Mouse (Mus musculus) cerebellum, adult (tissue): ENCODE data around the gene Cacna2d4.
"Not testable (repeated sequence)": the region's sequence is repeated elsewhere in the genome, so short reads cannot be mapped to it uniquely, and the experiment has no call there.

Source experiments
- ATAC-seq: cut with Nextera tagmentation; 2 replicates; pipeline ENCODE4 v1.9.2; 2017; ENCODE audit warnings: mild to moderate bottlenecking, moderate library complexity, mixed read lengths; ENCODE audit not compliant: insufficient number of reproducible peaks, low FRiP score, low TSS enrichment

The Cacna2d4 gene

DNA sequence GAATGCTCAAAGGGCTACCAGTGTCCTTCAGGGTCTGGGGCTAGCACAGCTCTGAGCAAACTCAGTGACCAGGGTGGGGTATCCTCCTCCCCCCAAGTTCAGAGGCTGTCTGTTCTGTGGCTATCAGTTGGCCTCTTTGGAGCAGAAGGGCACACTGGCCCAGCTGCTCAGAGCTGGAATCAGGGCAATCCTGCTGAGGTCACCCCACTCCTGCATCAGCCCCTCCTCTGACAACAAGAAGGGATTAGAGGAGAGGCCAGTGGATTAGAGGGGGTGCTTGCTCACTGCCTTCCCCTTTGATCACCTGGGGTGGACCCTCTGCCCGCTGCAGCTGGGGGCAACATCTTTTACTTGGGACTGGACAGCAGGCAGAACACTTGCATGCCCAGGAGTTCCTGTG lies at the start of gene Cacna2d4:
Gene Cacna2d4, plus strand, starts transcription at position 286 of the 400 bp plus-strand sequence.
- ATAC-seq = no peak

DNA sequence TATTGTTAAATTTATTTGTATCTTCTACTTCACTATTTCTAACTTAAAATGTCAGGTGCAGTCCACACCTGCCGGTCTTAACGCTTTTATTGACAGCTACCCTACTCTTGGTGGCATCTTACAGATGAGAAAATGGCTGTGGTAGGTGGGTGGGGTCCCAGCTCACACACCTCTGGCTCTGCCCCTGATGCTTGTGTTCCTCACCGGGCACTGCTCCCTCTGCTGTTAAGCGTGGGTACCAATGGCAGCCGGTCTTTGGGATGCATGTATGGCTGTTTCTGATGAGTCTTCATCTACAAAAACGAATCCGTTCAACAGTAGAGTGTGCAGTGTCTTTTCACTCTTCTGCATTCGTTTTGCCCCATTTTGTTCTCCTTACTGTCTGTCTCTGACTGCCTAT lies 49.7 kb upstream of the Cacna2d4 start:
- ATAC-seq = no peak

DNA sequence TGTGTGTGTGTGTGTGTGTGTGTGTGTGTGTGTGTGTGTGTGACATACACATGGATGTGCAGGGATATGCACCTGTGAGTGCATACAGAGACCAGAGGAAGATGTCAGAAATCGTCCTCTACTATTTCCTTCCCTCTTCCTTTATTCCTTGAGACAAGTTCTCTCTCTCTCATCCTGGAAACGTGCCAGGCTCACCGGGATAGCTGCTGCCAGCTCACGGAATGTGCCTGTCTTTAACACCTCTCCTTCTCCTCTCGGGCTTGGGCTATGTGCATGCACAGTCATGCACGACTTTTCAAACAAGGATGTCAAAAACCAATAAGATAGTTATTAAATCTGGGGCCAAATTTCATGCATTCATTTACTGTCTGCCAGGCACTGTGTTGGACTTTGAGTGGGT lies 48.7 kb upstream of the Cacna2d4 start:
- ATAC-seq = no peak

DNA sequence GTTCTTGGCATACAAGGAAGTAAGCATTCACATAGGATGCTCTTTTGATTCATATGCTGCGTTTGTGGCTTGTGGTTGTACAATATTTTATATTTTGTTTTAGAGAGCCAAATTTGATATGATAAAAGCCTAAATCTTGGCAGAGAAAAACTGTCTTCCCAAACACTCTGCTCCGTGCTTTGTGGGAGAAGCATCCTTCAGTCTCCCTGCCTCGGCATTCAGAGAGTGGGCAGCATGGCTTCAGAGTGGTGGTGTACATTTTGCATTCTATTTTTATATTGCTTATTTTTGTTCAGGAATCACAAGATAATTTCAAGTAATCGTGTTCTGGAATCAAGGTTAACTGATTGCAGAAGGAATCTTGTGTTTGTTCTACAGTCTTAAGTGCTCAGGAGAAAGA lies 44.8 kb upstream of the Cacna2d4 start:
- no peak for ATAC-seq

DNA sequence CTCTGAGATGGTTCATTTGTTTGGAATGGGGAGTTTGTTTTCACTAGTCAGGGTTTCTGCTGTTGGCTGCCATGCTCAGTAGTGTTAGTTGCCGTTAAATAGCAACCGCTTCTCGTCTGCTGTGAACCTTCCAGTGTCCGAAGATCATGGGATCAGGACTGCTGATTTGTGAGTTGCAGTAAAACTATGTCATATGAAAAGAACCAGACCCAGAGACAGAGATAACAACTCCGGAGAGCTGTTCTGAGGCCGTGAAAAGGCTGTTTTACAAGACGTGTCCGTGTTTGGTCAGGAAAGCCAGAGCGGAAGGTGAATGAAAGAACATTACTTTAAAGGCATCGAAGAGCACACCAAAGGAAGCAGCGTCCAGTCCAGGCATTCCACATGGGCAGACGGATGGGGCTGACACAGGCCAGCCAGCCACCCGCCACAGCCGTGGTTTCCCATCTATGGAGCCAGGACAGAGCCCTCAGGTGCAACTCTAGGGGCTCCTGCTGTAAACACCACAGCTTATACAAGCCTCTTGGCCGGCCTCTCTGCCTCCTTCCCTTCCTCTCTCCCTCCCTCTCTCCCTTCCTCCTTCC lies 42.7 kb upstream of the Cacna2d4 start:
- no peak for ATAC-seq

DNA sequence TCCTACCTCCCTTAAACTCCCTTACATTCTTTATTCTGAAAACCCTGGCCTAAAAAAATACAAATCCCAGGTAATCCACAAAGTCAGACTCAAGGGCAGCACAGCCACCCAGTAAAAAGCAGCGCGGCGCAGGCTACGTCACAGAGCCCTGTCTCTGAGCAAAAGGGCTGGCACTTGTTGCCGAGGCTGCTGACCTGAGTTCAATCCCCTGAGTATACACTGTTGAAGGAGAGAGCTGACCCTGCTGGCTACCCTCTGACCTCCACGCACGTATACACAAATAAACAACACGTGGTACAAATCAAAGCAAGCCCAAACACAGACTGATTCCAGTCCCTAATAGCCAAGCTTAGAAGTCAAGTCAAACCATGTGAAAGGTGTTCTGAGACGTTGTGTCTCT lies 42.2 kb upstream of the Cacna2d4 start:
- ATAC-seq = no peak

DNA sequence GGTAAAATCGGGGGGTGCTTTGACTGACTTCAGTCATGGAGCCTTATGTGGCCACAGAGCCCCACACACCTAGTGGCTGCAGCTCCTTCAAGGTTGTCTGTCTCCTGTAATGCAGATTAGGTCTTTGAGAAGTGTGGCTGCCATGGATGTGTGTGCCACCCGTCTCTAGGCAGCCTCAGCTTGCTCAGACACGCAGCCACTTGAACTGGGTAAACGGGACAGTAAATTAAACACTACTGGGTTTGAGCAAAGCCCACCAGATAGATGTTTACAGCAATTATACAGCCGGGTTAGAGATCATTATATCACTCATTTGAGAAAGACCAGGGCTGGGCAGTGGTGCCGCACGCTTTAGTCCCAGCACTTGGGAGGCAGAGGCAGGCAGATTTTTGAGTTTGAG lies 41.7 kb upstream of the Cacna2d4 start:
- ATAC-seq = no peak

DNA sequence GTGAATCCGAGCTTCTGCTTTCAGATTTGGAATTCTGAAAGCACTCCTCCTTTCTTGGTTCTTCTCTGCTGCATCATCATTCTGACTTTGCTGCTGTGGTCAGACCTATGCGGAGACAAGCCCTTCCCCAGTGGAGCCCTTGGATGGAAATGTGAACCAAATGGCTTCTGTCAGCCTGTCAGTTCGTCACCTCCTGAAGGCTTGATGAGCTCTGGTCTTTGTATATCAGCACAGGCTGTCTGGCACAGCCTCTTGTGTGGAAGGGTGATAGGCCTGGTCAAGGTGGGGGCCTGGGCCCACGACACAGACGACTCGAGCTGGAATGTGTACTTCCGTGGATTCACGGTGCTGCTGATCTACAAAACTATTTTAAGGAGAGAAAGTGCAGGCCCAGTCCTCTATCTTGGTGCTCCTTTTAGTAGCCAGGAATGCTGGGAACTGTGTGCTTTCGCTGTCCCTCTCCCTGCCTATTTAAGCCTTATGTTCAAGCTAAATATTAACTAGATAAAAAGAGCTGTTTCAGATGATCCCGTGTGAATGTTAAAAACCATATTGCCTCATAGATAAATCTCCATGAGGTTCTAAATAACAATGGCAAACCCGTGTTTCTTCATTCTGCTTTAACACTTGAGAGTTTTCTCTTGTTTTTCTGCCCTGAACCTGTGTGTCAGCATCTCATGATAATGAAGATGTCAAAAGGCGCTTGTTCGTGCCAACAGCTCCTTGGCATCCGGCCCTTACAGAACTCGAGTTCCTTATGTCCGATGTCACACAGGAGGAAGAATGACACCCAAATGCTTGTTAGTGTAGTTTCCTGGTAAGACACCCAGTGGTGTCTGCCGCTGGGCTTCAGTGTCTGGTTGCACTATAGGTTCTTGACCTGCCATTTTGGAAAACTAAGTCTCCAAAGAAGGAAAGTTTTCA lies 39.7 kb upstream of the Cacna2d4 start, which contains the start of gene Cacna1c:
Gene Cacna1c, minus strand, starts transcription at position 37 of the 924 bp plus-strand sequence.
- ATAC-seq = no peak

DNA sequence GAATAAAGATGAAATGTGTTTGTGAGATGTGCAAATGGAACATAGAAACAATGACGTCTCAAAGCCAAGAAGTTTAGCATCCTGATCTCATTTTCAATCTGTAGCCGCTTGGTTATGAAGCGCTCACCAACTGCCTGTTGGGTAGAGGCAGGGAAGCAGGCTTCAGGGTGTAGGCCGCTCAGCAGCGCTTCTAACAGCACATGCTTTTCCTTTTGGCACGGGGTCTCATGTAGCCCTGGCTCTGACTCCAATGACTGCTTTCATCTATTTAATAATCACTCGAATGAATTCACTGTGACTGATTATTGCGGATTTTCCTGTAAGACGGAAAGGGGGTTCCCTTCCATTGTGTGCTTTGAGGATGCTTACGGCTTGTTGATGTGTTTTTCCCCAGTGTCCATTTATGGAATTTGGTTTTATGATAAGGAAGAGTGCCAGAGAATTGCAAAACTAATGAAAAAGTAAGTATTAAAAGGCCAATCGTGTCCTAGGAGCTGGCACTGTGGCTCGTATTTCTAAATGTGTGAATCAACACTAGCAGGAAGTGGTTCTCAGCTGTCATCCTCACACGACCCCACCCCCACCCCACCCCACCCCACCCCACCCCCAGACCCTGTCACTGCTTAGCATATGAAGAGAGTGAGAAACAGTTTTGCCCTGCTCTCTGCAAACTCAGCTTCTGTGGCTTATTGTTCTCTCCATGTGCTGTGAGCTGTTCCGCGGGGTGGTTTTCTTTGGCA lies 37.6 kb upstream of the Cacna2d4 start:
- ATAC-seq = no peak

DNA sequence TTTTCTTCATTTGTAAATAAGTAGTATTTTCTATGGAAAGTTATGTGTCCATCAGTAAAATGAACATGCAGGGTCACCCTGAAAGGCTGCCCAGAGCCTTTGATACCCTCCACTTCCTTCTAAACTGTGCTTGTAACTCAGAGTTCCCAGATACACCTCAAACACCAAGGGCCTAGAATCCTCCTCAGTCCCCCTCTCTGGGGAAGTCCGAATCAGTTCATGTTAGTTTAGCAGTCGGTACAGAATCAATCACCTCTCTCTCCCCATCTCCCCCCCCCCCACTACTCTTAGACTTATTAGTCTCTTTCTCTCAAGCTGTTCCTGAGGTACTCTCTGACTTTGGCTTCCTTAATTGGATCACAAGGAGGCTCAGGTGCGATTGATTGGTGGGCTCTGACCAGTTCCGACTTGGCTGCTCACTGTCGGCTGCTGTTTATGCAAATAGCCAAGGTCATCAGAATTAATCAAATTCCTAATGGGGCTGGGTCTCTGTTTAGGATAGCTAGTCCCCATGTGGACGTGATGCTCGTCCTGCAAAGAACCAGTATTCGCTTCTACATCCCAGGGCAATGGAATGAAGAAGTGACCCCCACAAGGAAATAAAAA lies 36.9 kb upstream of the Cacna2d4 start:
- ATAC-seq = no peak

DNA sequence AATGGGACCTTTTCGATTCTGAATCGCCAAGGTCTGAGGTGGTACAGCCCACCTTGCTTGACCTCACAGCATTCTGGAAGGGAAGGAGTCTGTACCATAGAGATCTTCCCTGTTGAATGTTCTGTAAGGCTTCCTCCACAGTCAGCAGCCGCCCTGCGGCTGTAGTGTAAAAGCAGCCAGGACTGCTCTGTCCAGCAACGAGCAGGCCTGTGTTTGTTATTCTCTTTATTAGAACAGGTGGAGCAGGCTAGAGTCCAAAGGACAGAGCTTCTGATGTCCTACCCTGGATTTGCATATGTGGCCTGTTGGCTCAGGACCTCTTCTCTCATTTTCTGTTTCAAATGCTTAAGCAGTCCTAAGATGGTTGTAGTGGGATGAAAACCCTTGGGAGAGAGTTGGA lies 36.0 kb upstream of the Cacna2d4 start:
- ATAC-seq = no peak

DNA sequence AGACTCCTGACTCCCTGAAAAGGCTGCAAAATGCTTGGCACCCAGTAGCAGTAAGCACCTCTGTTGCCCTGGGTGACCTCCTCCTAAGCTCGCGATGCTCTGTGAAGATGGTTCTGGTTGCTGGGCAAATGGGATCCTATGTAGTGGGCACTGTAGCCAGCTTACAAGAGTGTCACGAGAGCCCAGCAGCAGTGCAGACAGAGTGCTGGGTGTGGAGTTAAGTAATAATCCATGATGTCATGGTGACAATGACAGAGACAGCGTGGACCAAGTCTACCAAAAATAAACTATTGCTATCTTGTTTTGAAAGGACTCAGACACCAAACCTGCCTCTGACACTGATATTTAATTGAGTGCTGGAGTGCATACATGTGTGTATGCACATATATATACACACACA lies 34.8 kb upstream of the Cacna2d4 start:
- no peak for ATAC-seq

DNA sequence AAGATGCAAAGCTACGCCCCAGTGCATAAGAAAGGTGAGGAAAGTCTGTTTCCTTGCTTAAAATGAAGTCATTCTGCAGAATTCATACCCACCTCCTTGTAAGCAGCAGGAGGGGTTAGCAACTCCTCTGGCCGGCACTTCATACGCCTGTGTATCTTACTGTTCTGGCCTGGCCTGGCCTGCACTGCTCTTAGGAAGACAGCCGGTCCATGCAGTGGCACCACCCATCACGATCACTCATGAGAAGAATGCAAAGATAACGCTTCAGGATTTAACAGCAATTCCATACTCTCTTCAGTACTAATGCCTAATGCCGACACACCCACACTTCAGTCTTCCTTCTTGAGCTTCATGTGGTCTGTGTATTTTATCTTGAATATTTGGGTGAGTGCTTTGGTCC lies 32.0 kb upstream of the Cacna2d4 start:
- ATAC-seq = no peak

DNA sequence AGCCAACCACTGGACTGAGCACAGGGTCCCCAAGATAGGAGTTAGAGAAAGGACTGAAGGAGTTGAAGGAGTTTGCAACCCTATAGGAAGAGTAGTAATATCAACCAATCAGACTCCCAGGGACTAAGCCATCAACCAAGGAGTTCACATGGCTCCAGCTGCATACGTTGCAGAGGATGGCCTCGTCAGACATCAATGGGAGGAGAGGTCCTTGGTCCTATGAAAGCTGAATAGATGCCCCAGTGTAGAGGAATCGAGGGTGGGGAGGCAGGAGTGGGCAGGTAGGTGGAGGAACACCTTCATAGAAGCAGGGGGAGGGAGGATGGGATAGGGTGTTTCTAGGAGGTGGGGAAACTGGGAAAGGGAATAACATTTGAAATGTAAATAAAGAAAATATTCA lies 31.4 kb upstream of the Cacna2d4 start:
- ATAC-seq = no peak

DNA sequence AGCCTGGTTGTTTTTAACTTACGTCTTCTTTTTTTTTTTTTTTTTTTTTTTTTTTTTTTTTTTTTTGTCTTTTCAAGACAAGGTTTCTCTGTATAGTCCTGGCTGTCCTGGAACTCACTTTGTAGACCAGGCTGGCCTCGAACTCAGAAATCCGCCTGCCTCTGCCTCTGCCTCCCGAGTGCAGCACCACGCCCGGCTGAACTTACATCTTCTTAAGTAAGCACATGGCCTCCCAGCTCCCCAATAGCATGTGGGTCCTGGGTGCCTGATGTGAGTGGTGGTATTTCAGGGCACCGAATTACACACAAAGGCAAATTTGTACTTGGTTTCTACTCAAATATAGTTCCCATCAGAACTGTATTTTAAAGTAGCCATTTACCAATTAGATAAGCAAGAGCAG lies 30.3 kb upstream of the Cacna2d4 start:
- not testable (repeated sequence) for ATAC-seq

DNA sequence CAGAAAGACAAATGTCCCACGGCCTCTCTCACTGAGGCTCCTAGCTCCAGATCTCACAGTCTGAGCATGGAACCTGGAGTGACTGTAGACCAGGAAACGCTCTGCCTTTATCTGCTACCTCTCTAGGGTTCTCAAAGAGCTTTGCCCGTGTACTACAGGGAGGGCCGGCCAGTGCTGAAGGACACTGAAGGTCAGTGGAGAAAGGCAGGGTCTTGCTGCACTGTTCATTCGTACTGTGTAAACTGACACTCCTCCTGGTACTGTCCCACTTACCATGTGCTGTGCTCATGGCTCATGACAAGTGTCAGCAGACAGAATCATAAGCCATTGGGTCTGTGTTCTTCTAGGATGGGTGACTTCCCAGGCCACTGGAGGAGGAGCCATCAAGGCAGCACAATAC lies 23.0 kb upstream of the Cacna2d4 start:
- ATAC-seq = no peak

DNA sequence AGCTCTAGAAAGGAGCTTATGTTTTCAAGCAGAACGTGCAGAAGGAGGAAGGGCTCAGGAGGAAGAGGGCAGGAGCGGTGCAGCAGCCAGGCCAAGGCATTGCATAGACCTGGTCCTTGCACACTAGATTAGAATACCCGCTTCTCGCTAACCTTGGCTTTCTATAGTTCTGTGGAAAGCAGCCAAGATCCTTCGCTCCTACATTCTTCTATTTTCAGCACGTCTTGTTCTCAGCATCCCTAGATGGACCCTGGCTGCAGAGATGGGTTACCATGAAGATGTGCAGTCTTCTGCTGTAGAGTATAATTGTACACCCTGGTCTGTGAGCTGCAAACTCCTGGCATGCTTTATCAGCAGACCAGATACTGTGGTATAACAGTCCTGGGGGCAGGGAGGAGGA lies 22.1 kb upstream of the Cacna2d4 start:
- no peak for ATAC-seq

DNA sequence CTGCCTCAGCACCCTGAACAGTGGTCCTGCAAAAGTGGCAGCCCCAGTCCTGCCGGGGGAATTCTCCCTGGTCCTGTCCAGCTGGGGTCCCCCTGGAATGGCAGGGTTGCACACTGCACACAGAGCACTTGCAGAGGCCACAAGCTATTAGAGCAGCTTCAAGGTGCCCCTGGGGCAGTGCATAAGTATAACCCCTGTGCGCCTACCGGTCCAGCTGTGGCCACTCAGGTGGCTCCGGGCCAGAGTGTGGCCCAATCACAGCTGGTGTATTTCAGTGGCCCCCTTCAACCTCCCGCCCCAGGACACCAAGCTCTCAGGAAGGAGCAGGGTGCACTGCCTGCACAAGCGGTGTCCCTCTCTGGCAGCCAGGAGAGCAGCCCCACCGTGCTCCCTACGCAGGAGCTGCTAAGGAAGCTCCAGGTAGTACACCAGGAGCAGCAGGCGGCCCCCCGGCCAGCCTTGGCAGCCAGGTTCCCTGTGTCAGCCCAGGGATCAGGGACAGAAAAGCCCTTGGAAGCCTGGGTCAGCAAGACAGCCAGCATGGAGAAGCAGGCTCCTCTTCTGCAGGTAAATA lies 21.2 kb upstream of the Cacna2d4 start:
- ATAC-seq = no peak

DNA sequence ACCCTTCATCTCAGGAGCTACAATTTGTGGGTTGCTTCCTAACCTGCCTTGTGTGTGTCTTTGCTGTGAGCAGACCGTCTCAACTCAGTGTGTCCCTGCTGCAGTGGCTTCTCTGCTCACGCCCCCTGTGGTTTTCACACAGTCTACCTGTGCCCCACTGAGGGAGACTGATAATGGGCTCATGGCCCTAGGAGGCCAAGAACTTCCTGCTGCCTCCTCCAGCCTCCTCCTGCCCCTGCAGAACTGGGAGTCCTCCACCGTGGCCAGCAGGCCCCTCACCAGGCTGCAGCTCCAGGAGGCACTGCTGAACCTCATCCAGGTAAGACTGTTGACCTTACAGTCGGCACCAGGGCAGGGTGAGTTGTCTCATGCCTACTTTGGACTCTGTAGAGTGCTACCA lies 18.7 kb upstream of the Cacna2d4 start:
- no peak for ATAC-seq

DNA sequence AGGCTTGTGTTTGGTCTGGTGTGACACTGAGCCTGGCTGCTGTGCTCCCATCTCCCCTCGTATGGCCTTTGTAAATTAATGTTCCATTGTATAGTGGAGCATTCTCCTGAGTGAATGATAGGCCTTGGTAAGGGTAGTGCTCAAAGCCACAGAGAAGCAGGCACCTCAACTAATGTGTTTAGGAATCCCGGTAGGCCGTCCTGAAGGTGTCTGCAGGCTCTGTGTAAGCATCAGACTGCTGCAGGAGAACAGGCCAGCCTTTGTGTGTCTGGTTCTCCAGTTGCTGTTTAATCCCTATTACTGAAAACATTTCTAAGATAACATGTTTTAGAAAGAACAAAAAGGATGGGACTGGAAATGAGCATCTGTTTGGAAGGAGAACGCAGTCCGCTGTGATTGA lies 17.7 kb upstream of the Cacna2d4 start:
- no peak for ATAC-seq
